Mouse (Mus musculus) layer of hippocampus, postnatal 14 days (tissue): ENCODE measurements at regions not wholly inside any gene's neighbourhood (a gene's known extent, or its start where the extent isn't known, plus 50 kb on each side); places are given as distances from the start of the nearest gene placed in this dataset.
A peak's percentile ranks its signal among the peaks of the same experiment; 100 is the strongest.

ENCODE experiments used
- DNase-seq, 2 experiments: peaks; one replicate each; pipeline ENCODE4 v3.0.0; 2021 to 2022; ENCODE audit warnings: low spot score in 2 of 2, mixed read lengths in 1 of 2

GRCm38 (mm10) chr1:185519811-185520210, 65.2 kb downstream of the Slc30a10 start:
- no peak for DNase-seq

GRCm38 (mm10) chr1:185524020-185524419, 69.4 kb downstream of the Slc30a10 start:
- no peak for DNase-seq

- DNase-seq: no peak
These were observed 78.8 kb downstream of the Slc30a10 start for GRCm38 (mm10) chr1:185533471-185533870.

- no peak for DNase-seq
These were observed 79.5 kb downstream of the Slc30a10 start for GRCm38 (mm10) chr1:185534129-185534528.

- DNase-seq: no peak
These were observed 80.7 kb downstream of the Slc30a10 start for GRCm38 (mm10) chr1:185535321-185535720.

- no peak for DNase-seq
These were observed 82.6 kb downstream of the Slc30a10 start for GRCm38 (mm10) chr1:185537236-185537635.

- DNase-seq: no peak
These were observed 84.8 kb downstream of the Slc30a10 start for GRCm38 (mm10) chr1:185539458-185539857.

- peak; percentile 5 to 68 for DNase-seq
These were observed 91.7 kb downstream of the Slc30a10 start for GRCm38 (mm10) chr1:185546346-185546745.

GRCm38 (mm10) chr1:185572761-185573530, 118.3 kb downstream of the Slc30a10 start:
- peak; percentile 29 to 39 for DNase-seq

- DNase-seq: no peak
These were observed 120.3 kb downstream of the Slc30a10 start for GRCm38 (mm10) chr1:185574978-185575377.

GRCm38 (mm10) chr1:185579824-185580223, 125.2 kb downstream of the Slc30a10 start:
- DNase-seq: no peak

GRCm38 (mm10) chr1:185585191-185585870, 130.7 kb downstream of the Slc30a10 start:
- DNase-seq: no peak

GRCm38 (mm10) chr1:185587671-185588347, 133.2 kb downstream of the Slc30a10 start:
- no peak for DNase-seq

GRCm38 (mm10) chr1:185588348-185588719, 133.7 kb downstream of the Slc30a10 start:
- DNase-seq: no peak

GRCm38 (mm10) chr1:185596815-185597214, 142.2 kb downstream of the Slc30a10 start:
- DNase-seq: no peak

- DNase-seq: no peak
These were observed 143.9 kb downstream of the Slc30a10 start for GRCm38 (mm10) chr1:185598514-185598913.

GRCm38 (mm10) chr1:185601166-185601565, 146.5 kb downstream of the Slc30a10 start:
- DNase-seq: no peak

GRCm38 (mm10) chr1:185605996-185606395, 151.3 kb downstream of the Slc30a10 start:
- DNase-seq: no peak

GRCm38 (mm10) chr1:185607611-185608010, 153.0 kb downstream of the Slc30a10 start:
- no peak for DNase-seq

- no peak for DNase-seq
These were observed 153.8 kb downstream of the Slc30a10 start for GRCm38 (mm10) chr1:185608440-185608839.

- DNase-seq: no peak
These were observed 155.9 kb downstream of the Slc30a10 start for GRCm38 (mm10) chr1:185610586-185610985.

GRCm38 (mm10) chr1:185615819-185616429, 161.3 kb downstream of the Slc30a10 start:
- no peak for DNase-seq
